Mouse (Mus musculus) liver, embryonic 11.5 days (tissue): ENCODE results near the gene Gm9887. TPM values are rescaled to one million over a fixed set of nuclear protein-coding genes. Genes with fewer than 3 reads are reported as not detected.

ENCODE experiments used
- ATAC-seq: fragments of 200-750 bp; cut with Nextera tagmentation; replicated peaks from 2 replicates; pipeline ENCODE4 v1.8.0; 2017; ENCODE audit warnings: moderate number of reproducible peaks, mild to moderate bottlenecking, moderate TSS enrichment, moderate library complexity; ENCODE audit not compliant: low FRiP score
- DNase-seq: peaks from one replicate; pipeline ENCODE4 v3.0.0-alpha.2; 2017; ENCODE audit warnings: low spot score
- H3K27ac ChIP-seq: fragments of 300-500 bp; sonication (generic); 2 replicates; pipeline ENCODE4 v1.5.1; 2014; ENCODE audit warnings: mild to moderate bottlenecking, low read depth, low read length, control low read depth
- H3K27me3 ChIP-seq: fragments of 300-500 bp; sonication (generic); replicated peaks from 2 replicates; pipeline ENCODE4 v1.6.1; 2014; ENCODE audit warnings: low read length, mixed read lengths; ENCODE audit not compliant: control insufficient read depth, insufficient read depth
- H3K36me3 ChIP-seq: fragments of 300-500 bp; sonication (generic); 2 replicates; pipeline ENCODE4 v1.6.1; 2014; ENCODE audit warnings: mild to moderate bottlenecking, low read length, moderate library complexity, mixed read lengths; ENCODE audit not compliant: control insufficient read depth, insufficient read depth
- H3K4me1 ChIP-seq: fragments of 300-500 bp; sonication (generic); replicated peaks from 2 replicates; pipeline ENCODE4 v1.6.1; 2014; ENCODE audit warnings: low read length, mixed read lengths; ENCODE audit not compliant: control insufficient read depth, insufficient read depth
- H3K4me2 ChIP-seq: fragments of 300-500 bp; sonication (generic); 2 replicates; pipeline ENCODE4 v1.6.1; 2014; ENCODE audit warnings: mild to moderate bottlenecking, control low read depth, moderate library complexity
- H3K4me3 ChIP-seq: fragments of 300-500 bp; sonication (generic); 2 replicates; pipeline ENCODE4 v1.5.1; 2014; ENCODE audit warnings: low read depth, low read length, control low read depth
- H3K9ac ChIP-seq: fragments of 300-500 bp; sonication (generic); 2 replicates; pipeline ENCODE4 v1.6.1; 2014; ENCODE audit warnings: low read depth, low read length, control low read depth
- H3K9me3 ChIP-seq: fragments of 300-500 bp; sonication (generic); 2 replicates; pipeline ENCODE4 v1.6.1; 2016; ENCODE audit warnings: low read length, inconsistent platforms, mixed read lengths; ENCODE audit not compliant: control insufficient read depth
- WGBS: fragments of 180-500 bp; shearing (Covaris S2); extraction: QIAGEN DNeasy Blood & Tissue Kit; methylation state at CpG from one replicate; pipeline ENCODE4 v1.1.7; 2014; 5-methylcytosine and 5-hydroxymethylcytosine counted together
- polyA plus RNA-seq: library from polyadenylated mRNA; unstranded; fragments of >200 nt; fragmentation: Nextera tagmentation; extraction: Ambion mirVana; gene quantifications from 2 replicates; pipeline ENCODE4 v1.2.1, GENCODE M21; 2014

Gene Gm9887
- polyA plus RNA-seq, 1 experiment from 2014 or later: 1.7 TPM

DNA sequence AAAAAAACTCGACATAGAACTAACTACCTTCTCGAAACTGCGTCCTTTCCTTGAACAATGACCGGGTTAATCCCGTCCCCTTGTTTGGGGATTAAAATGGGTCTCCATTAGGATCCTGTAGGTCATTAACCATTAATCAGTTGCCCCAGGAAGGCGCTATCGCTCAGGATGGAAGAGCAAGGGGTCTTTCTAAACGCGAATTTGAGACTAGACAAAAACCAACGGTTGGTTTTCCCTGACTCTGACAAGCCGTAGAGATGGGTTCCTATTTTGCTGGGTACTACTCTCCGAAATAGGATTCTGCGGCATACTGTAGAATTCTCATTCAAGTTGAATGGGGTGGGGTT lies 15.0 kb downstream of the Gm9887 start:
- ATAC-seq (no peak), DNase-seq (peak; percentile 48)
- no peaks in the 10 kb centered on the region for H3K27me3 ChIP-seq
- peak overlapping the region; percentile 94 for H3K9ac ChIP-seq
- peak overlapping the region; percentile 82 for H3K27ac ChIP-seq
- H3K4me1 ChIP-seq: peaks cover 10% of the 10 kb centered on the region
- WGBS: 4% methylated on average over 13 of the region's 13 CpGs
- H3K4me3 ChIP-seq: peak overlapping the region; percentile 97
- H3K9me3 ChIP-seq: no peaks in the 10 kb centered on the region
- H3K4me2 ChIP-seq: peak overlapping the region; percentile 69
- H3K36me3 ChIP-seq: peaks cover 8% of the 10 kb centered on the region

- Histone ChIP-seq H3K4me2 (peak within 1 kb of the TSS; percentile 69), H3K9ac (peak within 1 kb of the TSS; percentile 94), H3K27ac (peak within 1 kb of the TSS; percentile 82), H3K4me1 (0 out of 2 replicates have a peak, but pooled peaks cover 5% of the 10 kb centered on the region), H3K9me3 (no peaks in the 10 kb centered on the region), H3K36me3 (peaks cover 11% of the 10 kb centered on the region), H3K4me3 (peak within 1 kb of the TSS; percentile 97), H3K27me3 (no peaks in the 10 kb centered on the region)
- ATAC-seq (peak; percentile 60), DNase-seq (peak; percentile 65)
- WGBS: under 1% methylated on average over 45 of the region's 50 CpGs
Observed at GRCm38 (mm10) chr12:69356546-69357299, 15.5 kb downstream of the Gm9887 start, which contains the start of gene Nemf. Nemf (minus strand) TSS chr12:69357165.

GRCm38 (mm10) chr12:69351685-69352084 lies 20.6 kb downstream of the Gm9887 start:
- DNase-seq (no peak), ATAC-seq (no peak)
- no peak overlapping the region for H3K27ac ChIP-seq
- 80% methylated on average over 1 of the region's 1 CpGs for WGBS
- H3K36me3 ChIP-seq: peaks cover 26% of the 10 kb centered on the region
- no peak overlapping the region for H3K4me2 ChIP-seq
- no peaks in the 10 kb centered on the region for H3K9me3 ChIP-seq
- no peaks in the 10 kb centered on the region for H3K27me3 ChIP-seq
- no peak overlapping the region for H3K4me3 ChIP-seq
- H3K4me1 ChIP-seq: 0 out of 2 replicates have a peak, but pooled peaks cover 5% of the 10 kb centered on the region
- H3K9ac ChIP-seq: no peak overlapping the region

- ATAC-seq: no peak
- DNase-seq: no peak
Observed at GRCm38 (mm10) chr12:69349928-69350327, 22.3 kb downstream of the Gm9887 start.

DNA sequence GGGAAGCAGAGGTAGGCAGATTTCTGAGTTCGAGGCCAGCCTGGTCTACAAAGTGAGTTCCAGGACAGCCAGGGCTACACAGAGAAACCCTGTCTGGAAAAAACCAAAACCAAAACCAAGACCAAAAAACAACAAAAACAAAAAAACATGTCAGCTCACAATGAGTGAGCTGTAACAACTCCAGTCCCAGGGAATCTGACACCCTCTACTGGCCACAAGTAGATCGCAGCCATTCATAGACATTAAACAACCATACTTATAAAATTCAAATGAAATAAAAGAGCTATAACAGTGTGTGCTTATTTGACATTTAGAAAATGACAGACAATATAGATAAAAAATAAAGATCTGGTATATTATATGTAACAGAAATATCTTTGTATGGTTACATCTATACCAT lies 38.7 kb downstream of the Gm9887 start:
- Histone ChIP-seq H3K4me3 (no peak overlapping the region), H3K9me3 (no peaks in the 10 kb centered on the region), H3K9ac (no peak overlapping the region), H3K36me3 (peaks cover 18% of the 10 kb centered on the region; the same call in 1 of the 2 replicates), H3K27ac (no peak overlapping the region), H3K4me2 (no peak overlapping the region), H3K27me3 (no peaks in the 10 kb centered on the region), H3K4me1 (no peaks in the 10 kb centered on the region)
- WGBS: 82% methylated on average over 2 of the region's 2 CpGs
- DNase-seq (no peak), ATAC-seq (0 out of 2 replicates have a peak, but pooled peaks have one; percentile 29)

More at GRCm38 (mm10) chr12:69349928-69350327, 22.3 kb downstream of the Gm9887 start:
- Histone ChIP-seq H3K9ac (no peak overlapping the region), H3K27me3 (no peaks in the 10 kb centered on the region), H3K4me1 (no peaks in the 10 kb centered on the region), H3K36me3 (peaks cover 31% of the 10 kb centered on the region), H3K9me3 (no peaks in the 10 kb centered on the region), H3K27ac (no peak overlapping the region), H3K4me2 (no peak overlapping the region), H3K4me3 (no peak overlapping the region)
- WGBS: 86% methylated on average over 2 of the region's 2 CpGs

- H3K4me2 ChIP-seq: no peak overlapping the region
- peaks cover 20% of the 10 kb centered on the region; the same call in 1 of the 2 replicates for H3K36me3 ChIP-seq
- no peak overlapping the region for H3K4me3 ChIP-seq
- no peaks in the 10 kb centered on the region for H3K4me1 ChIP-seq
- no peaks in the 10 kb centered on the region for H3K27me3 ChIP-seq
- 73% methylated on average over 1 of the region's 1 CpGs for WGBS
- ATAC-seq (no peak), DNase-seq (no peak)
- H3K9me3 ChIP-seq: no peaks in the 10 kb centered on the region
- H3K27ac ChIP-seq: no peak overlapping the region
- H3K9ac ChIP-seq: no peak overlapping the region
Observed at GRCm38 (mm10) chr12:69332147-69332546, 40.1 kb downstream of the Gm9887 start.

DNA sequence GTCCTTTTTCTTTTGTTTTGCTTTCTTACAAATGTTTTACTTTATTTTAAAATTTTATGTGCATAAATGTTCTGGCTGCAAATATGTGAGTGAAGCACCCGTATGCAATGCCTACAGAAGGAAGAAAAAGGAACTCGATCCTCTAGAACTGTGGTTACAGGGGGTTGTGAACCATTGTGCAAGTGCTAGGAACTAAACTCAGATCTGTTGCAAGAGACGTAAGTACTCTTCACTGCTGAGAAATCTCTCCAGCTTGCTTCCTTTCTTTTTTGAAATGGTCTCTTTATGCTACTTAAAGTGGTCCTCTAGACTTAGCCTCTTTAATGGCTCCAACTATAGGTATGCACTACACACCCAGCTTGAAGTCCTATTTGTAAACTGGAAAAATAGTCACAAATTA lies 41.1 kb downstream of the Gm9887 start:
- 84% methylated on average over 3 of the region's 3 CpGs for WGBS
- Histone ChIP-seq H3K27ac (no peak overlapping the region), H3K27me3 (no peaks in the 10 kb centered on the region), H3K4me2 (no peak overlapping the region), H3K9me3 (no peaks in the 10 kb centered on the region), H3K36me3 (peaks cover 16% of the 10 kb centered on the region; the same call in 1 of the 2 replicates), H3K4me1 (no peaks in the 10 kb centered on the region), H3K4me3 (no peak overlapping the region), H3K9ac (no peak overlapping the region)
- no peak for ATAC-seq
- no peak for DNase-seq
